Mouse (Mus musculus): Measurements from ENCODE around the gene Rpl4. TPM values are rescaled to one million over a fixed set of nuclear protein-coding genes. Genes with fewer than 3 reads are reported as not detected.

The Rpl4 gene
- polyA plus RNA-seq, 1 experiment from 2014 or later, result 1,335 TPM

DNA sequence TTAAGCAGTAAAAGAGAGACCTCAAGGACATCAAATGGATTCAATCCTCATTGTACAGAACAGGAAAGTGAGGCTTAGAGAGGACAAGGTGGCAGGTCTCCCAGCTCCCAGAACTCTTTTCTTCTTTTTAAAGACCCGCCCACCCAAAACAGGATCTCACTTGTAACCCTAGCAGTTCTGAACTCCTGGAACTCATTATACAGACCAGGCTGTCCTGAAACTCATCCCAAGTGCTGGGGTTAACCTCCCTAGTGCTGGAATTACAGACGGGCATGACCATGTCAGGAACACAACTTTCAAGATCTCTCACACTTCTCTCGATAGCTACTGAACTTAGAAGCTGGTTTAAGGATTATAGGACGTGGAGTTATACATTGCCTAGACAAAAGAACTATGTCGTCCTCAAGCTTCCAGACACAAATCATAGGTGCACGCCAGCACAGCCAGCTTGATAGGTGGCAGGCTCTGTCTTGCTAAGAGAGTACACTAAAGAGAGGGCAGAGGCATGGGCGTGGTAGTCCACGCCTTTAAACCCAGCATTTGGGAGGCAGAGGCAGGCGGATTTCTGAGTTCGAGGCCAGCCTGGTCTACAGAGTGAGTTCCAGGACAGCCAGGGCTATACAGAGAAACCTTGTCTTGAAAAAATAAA is 46.7 kb downstream of the Rpl4 start:
- H3K4me1 ChIP-seq (ENCODE audit: control insufficient read depth, insufficient read depth, low read length), result peaks cover 2% of the 10 kb centered on the region; the same call in 1 of the 2 replicates
- H3K27ac ChIP-seq (ENCODE audit: low read length), result no peak overlapping the region
- no peaks in the 10 kb centered on the region for H3K27me3 ChIP-seq (ENCODE audit: control insufficient read depth, insufficient read depth, low read length)
- H3K9ac ChIP-seq (replicated peaks; ENCODE audit: low read depth, low read length), result no peak overlapping the region
- no peak overlapping the region for H3K4me2 ChIP-seq (replicated peaks; ENCODE audit: low read depth, low read length)
- H3K36me3 ChIP-seq (ENCODE audit: control insufficient read depth, insufficient read depth, low read length), result no peaks in the 10 kb centered on the region
- H3K4me3 ChIP-seq (ENCODE audit: low read depth, low read length), result no peak overlapping the region
- no peaks in the 10 kb centered on the region for H3K9me3 ChIP-seq (ENCODE audit: control insufficient read depth, low read depth, low read length)
- 82% methylated on average over 10 of the region's 10 CpGs for whole genome bisulfite sequencing
- no peak for ATAC-seq (ENCODE audit: insufficient number of reproducible peaks, insufficient read depth, low FRiP score, low read depth)

DNA sequence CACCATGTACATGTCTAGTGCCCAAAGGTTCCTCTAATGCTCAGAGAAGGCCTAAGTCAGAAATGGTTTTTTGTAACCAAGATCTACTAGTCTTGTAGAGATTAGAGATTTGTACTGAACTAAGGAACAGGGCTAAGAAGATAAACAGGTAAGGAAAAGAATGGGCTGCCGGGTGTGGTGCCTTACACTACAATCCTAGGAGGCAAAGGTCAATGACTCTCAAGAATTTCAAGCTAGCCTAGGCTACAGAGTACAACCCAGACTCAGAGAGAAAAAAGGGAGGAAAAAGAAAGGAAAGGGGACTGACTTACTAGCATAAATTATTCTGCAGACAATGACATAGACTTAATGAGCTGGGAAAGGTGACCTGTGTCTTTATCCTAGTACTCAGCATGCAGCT is 47.4 kb downstream of the Rpl4 start:
- no peaks in the 10 kb centered on the region for H3K36me3 ChIP-seq (ENCODE audit: control insufficient read depth, insufficient read depth, low read length)
- H3K9ac ChIP-seq (replicated peaks; ENCODE audit: low read depth, low read length), result no peak overlapping the region
- peaks cover 2% of the 10 kb centered on the region; the same call in 1 of the 2 replicates for H3K4me1 ChIP-seq (ENCODE audit: control insufficient read depth, insufficient read depth, low read length)
- no peaks in the 10 kb centered on the region for H3K27me3 ChIP-seq (ENCODE audit: control insufficient read depth, insufficient read depth, low read length)
- no peak for ATAC-seq (ENCODE audit: insufficient number of reproducible peaks, insufficient read depth, low FRiP score, low read depth)
- H3K4me2 ChIP-seq (replicated peaks; ENCODE audit: low read depth, low read length), result no peak overlapping the region
- WGBS, result 51% methylated on average over 1 of the region's 1 CpGs
- no peak overlapping the region for H3K4me3 ChIP-seq (ENCODE audit: low read depth, low read length)
- H3K27ac ChIP-seq (ENCODE audit: low read length), result no peak overlapping the region
- H3K9me3 ChIP-seq (ENCODE audit: control insufficient read depth, low read depth, low read length), result no peaks in the 10 kb centered on the region

DNA sequence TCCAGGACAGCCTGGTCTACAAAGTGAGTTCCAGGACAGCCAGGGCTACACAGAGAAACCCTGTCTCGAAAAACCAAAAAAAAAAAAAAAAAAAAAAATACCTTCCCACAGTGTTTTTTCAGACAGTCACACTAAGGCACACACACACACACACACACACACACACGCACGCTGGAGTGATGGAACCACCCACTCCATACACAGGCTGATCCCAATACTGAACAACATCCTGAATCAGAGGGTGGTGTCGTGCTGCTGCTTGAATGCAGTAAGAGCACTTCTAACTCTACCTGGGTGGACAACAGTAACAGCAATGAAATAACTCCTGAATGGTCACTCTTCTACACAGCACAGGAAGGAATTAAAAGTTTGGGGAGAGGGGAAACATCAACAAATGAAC is 48.3 kb downstream of the Rpl4 start:
- Histone ChIP-seq H3K9ac (replicated peaks; ENCODE audit: low read depth, low read length) (no peak overlapping the region), H3K4me2 (replicated peaks; ENCODE audit: low read depth, low read length) (no peak overlapping the region), H3K27ac (ENCODE audit: low read length) (no peak overlapping the region), H3K36me3 (ENCODE audit: control insufficient read depth, insufficient read depth, low read length) (no peaks in the 10 kb centered on the region), H3K4me1 (ENCODE audit: control insufficient read depth, insufficient read depth, low read length) (peaks cover 2% of the 10 kb centered on the region; the same call in 1 of the 2 replicates), H3K4me3 (ENCODE audit: low read depth, low read length) (no peak overlapping the region), H3K9me3 (ENCODE audit: control insufficient read depth, low read depth, low read length) (no peaks in the 10 kb centered on the region), H3K27me3 (ENCODE audit: control insufficient read depth, insufficient read depth, low read length) (no peaks in the 10 kb centered on the region)
- WGBS, result 82% methylated on average over 4 of the region's 4 CpGs
- ATAC-seq (ENCODE audit: insufficient number of reproducible peaks, insufficient read depth, low FRiP score, low read depth), result no peak

DNA sequence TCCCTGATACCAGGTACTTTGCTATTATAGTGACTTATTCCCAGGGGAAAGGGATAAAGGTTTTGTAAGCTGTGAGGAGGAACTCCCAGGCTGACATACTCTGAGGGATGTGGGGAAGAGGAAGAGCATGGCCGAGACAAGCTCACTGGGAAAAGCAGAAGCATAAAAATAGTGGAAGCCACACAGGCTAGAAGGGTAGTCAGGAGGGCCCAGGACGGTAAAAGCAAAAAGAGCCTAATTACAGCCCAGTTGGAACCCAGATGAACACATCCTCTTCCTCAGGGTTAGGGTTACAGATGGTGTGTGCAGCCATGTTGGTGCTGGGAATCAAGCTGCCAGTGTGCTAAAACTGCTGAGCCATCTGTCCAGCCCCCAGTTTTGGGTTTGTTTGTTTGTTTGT is 48.9 kb downstream of the Rpl4 start:
- no peaks in the 10 kb centered on the region for H3K36me3 ChIP-seq (ENCODE audit: control insufficient read depth, insufficient read depth, low read length)
- H3K4me3 ChIP-seq (ENCODE audit: low read depth, low read length), result no peak overlapping the region
- WGBS, result 66% methylated on average over 2 of the region's 2 CpGs
- peaks cover 3% of the 10 kb centered on the region; the same call in 1 of the 2 replicates for H3K4me1 ChIP-seq (ENCODE audit: control insufficient read depth, insufficient read depth, low read length)
- H3K27me3 ChIP-seq (ENCODE audit: control insufficient read depth, insufficient read depth, low read length), result no peaks in the 10 kb centered on the region
- ATAC-seq (ENCODE audit: insufficient number of reproducible peaks, insufficient read depth, low FRiP score, low read depth), result no peak
- H3K9ac ChIP-seq (replicated peaks; ENCODE audit: low read depth, low read length), result no peak overlapping the region
- H3K4me2 ChIP-seq (replicated peaks; ENCODE audit: low read depth, low read length), result no peak overlapping the region
- H3K9me3 ChIP-seq (ENCODE audit: control insufficient read depth, low read depth, low read length), result no peaks in the 10 kb centered on the region
- H3K27ac ChIP-seq (ENCODE audit: low read length), result no peak overlapping the region

DNA sequence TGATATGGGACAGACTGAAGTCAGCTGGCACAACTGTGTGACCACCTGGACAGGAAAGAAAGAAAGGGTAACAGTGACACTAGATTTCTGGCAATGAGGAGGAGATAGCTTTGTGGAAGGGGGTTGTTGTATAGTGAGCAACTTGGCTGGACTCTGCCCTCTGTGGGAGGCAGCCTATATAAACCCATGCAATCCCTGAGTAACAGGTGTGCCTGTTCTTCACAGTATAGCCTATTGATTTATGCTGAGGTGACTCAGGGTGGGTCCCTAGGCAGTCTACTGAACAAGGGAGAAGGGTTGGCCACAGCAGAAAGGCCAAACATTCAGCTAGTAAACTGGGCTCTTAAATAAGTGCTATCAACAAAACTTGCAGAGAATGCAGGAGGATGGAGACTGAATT is 52.6 kb downstream of the Rpl4 start:
- no peak overlapping the region for H3K27ac ChIP-seq (ENCODE audit: low read length)

DNA sequence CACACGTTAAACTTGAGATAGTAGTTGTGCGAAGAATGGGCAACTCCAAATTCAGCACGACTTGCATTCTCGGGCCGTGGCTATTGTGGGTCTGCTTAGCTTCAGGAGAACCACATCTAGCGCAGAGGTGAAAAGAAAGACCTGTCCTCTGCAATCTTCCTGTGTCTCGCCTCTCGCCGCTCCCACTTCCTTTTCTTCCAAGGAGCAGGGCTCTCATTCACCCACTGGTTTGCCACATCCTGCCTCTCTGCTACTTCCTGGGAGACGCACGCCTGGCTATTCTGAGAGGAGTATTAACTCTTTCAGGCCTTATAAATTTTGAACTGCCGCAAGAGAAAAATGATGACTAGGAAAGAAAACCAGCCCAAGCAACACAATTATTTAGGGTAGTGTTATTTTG is 54.6 kb downstream of the Rpl4 start:
- no peak overlapping the region for H3K4me2 ChIP-seq (replicated peaks; ENCODE audit: low read depth, low read length)
- no peaks in the 10 kb centered on the region for H3K36me3 ChIP-seq (ENCODE audit: control insufficient read depth, insufficient read depth, low read length)
- H3K9me3 ChIP-seq (ENCODE audit: control insufficient read depth, low read depth, low read length), result no peaks in the 10 kb centered on the region
- H3K9ac ChIP-seq (replicated peaks; ENCODE audit: low read depth, low read length), result no peak overlapping the region
- no peak overlapping the region for H3K27ac ChIP-seq (ENCODE audit: low read length)
- WGBS, result 75% methylated on average over 12 of the region's 12 CpGs
- no peak for ATAC-seq (ENCODE audit: insufficient number of reproducible peaks, insufficient read depth, low FRiP score, low read depth)
- peaks cover 31% of the 10 kb centered on the region for H3K4me1 ChIP-seq (ENCODE audit: control insufficient read depth, insufficient read depth, low read length)
- no peak overlapping the region for H3K4me3 ChIP-seq (ENCODE audit: low read depth, low read length)
- no peaks in the 10 kb centered on the region for H3K27me3 ChIP-seq (ENCODE audit: control insufficient read depth, insufficient read depth, low read length)

More for the DNA sequence above, 52.6 kb downstream of the Rpl4 start:
- Histone ChIP-seq H3K27me3 (ENCODE audit: control insufficient read depth, insufficient read depth, low read length) (no peaks in the 10 kb centered on the region), H3K4me3 (ENCODE audit: low read depth, low read length) (no peak overlapping the region), H3K9me3 (ENCODE audit: control insufficient read depth, low read depth, low read length) (no peaks in the 10 kb centered on the region), H3K4me1 (ENCODE audit: control insufficient read depth, insufficient read depth, low read length) (peaks cover 12% of the 10 kb centered on the region; the same call in 1 of the 2 replicates), H3K4me2 (replicated peaks; ENCODE audit: low read depth, low read length) (no peak overlapping the region), H3K9ac (replicated peaks; ENCODE audit: low read depth, low read length) (no peak overlapping the region), H3K36me3 (ENCODE audit: control insufficient read depth, insufficient read depth, low read length) (no peaks in the 10 kb centered on the region)
- 0 out of 2 replicates have a peak, but pooled peaks have one; percentile 67 for ATAC-seq (ENCODE audit: insufficient number of reproducible peaks, insufficient read depth, low FRiP score, low read depth)

Small RNA genes within 50 kb of the gene (microRNA-seq; reads per million reads assigned to microRNA genes)
- not detected for gene Gm24106

Other genes starting within 250 kb of the Rpl4 start
- gene Smad6, start 151.3 kb upstream of the Rpl4 start, polyA plus RNA-seq (2014; fragmentation: Nextera tagmentation; extraction: Ambion mirVana), result 7.5 and 9.7 TPM in 2 replicates
- gene Lctl, start 56.2 kb upstream of the Rpl4 start, polyA plus RNA-seq (2014; fragmentation: Nextera tagmentation; extraction: Ambion mirVana), result not detected in 2 replicates
- gene Zwilch, start 271 bp upstream of the Rpl4 start, polyA plus RNA-seq (2014; fragmentation: Nextera tagmentation; extraction: Ambion mirVana), result 30.7 and 32.3 TPM in 2 replicates
- gene Snapc5, start 5.9 kb downstream of the Rpl4 start, polyA plus RNA-seq (2014; fragmentation: Nextera tagmentation; extraction: Ambion mirVana), result 27.9 and 28.0 TPM in 2 replicates
- gene Uchl4, start 61.8 kb downstream of the Rpl4 start, polyA plus RNA-seq (2014; fragmentation: Nextera tagmentation; extraction: Ambion mirVana), result 4.8 and 5.0 TPM in 2 replicates
- gene Map2k1, start 80.3 kb downstream of the Rpl4 start, polyA plus RNA-seq (2014; fragmentation: Nextera tagmentation; extraction: Ambion mirVana), result 77.4 and 79.3 TPM in 2 replicates
- gene Tipin, start 108.2 kb downstream of the Rpl4 start, polyA plus RNA-seq (2014; fragmentation: Nextera tagmentation; extraction: Ambion mirVana), result 219 and 235 TPM in 2 replicates
- gene Dis3l, start 167.9 kb downstream of the Rpl4 start, polyA plus RNA-seq (2014; fragmentation: Nextera tagmentation; extraction: Ambion mirVana), result 22.9 and 23.4 TPM in 2 replicates
- 1.9 and 2.0 TPM in 2 replicates for gene Megf11, start 212.3 kb downstream of the Rpl4 start, polyA plus RNA-seq (2014; fragmentation: Nextera tagmentation; extraction: Ambion mirVana)